Mouse (Mus musculus) liver, adult (tissue): Measurements from ENCODE around the gene Zfand3.

Experiments used
- GATA4 ChIP-seq: IDR thresholded peaks from 2 replicates; pipeline ENCODE4 v1.6.1; 2014; ENCODE audit warnings: mild to moderate bottlenecking, low read length; ENCODE audit not compliant: insufficient replicate concordance

The Zfand3 gene

DNA sequence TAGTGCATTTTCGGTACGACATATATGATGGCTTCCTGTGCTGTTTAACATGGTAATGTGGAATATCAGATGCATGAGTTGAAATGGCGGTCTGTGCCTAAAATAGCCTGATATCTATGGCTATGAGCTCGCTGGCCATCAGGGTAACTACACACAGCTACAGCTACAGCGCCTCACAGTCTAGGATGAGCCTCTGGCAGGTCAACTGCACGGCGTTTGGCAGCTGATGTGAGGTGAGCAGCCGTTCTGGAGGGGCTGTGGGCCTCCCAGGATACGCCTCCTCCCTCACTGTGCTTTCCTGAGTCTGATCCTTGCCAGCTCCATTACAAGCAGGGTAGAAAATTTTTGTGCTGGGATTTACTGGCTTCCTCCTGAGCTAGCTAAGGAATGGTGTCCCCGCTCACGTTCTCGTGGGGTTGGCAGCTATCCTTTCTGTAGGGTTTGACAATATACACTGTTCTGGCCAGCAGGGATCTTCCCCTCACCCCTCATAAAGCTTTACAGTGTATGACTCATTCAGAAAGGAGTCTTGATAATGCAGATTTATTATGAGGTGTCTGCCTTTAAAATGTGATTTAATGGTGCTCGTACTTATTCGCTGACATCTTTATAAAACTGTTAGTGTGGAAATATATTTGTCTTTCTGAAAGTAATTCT lies 240.2 kb downstream of the Zfand3 start:
- no peak for TF ChIP-seq GATA4

GRCm38 (mm10) chr17:30245308-30245706 lies 240.8 kb downstream of the Zfand3 start:
- no peak for TF ChIP-seq GATA4

DNA sequence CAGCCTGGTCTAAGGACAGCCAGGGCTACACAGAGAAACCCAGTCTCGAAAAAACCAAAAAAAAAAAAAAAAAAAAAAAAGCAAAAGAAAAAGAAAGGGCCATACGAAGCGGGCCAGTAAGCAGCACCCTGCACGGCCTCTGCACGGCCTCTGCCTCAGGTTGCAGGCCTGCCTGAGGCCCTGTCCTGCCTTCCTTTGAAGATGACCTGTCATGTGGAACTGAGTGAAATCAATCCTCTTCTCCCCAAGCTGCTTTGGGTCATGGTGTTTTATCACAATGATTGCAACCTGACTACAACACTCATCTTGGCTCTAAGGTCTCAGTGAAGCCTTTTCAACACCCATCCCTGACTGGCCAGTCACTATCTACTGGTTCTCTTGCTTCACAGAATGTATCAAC lies 248.5 kb downstream of the Zfand3 start:
- TF ChIP-seq GATA4 = no peak

- TF ChIP-seq GATA4 = no peak
Measured at GRCm38 (mm10) chr17:30253924-30254323, 249.4 kb downstream of the Zfand3 start.

DNA sequence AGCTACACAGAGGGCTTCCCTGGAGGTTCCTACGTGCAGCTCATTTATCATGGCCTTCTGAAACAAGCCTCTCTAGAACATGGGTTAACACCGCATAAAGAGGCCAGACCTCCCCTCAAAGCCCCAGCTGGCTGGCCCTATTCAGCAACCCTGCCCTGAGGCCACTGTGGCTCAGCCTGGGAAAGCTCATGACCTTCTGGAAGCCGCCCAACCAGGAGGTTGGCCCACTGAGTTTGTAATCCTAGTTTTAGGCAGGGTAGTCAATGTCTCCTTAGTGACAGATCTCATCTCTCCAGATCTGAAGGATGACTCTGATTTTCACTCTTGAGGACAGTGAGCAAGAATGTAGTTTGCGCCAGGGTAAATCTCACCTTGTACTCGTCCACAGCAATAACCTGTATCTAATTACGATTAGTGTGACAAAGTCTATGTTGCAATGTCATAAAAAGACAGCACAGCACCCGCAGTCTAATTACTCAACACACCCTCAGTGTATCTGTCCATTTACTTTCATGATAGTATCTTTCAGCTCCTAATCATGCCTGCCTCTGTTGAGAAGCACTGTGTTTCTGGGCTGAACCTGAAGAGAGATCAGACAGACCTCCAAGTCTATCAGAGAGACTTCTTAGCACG lies 251.5 kb downstream of the Zfand3 start:
- TF ChIP-seq GATA4 = no peak

GRCm38 (mm10) chr17:30258480-30258879 lies 253.9 kb downstream of the Zfand3 start:
- TF ChIP-seq GATA4 = no peak

- no peak for TF ChIP-seq GATA4
Measured at GRCm38 (mm10) chr17:30259938-30260337, 255.4 kb downstream of the Zfand3 start.
